Mouse (Mus musculus): Measurements from ENCODE around the gene Taf1d.

DNA sequence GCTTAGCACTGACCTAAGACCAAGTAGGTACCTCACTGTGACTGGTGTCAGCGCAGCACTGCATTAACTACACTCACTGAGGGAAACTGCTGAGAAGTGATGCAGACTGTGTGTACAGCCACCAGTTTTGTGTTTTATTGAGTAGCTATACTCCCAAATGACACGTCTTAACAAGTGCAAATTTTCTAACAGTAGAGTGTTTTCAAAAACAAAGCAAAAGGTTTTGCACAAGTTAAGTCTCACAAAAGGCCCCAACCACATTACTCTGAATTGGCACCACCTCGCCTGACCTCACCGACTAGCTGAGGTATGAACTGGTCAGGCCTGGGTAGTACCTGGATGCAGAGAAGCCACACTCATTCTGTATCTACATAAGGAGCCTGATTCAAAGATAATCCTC is 29.2 kb upstream of the Taf1d start:
- TF ChIP-seq CTCF (IDR thresholded peaks at IDR 0.05; ENCODE audit: insufficient read depth, low read length) (no peak), POLR2A (IDR thresholded peaks at IDR 0.05; ENCODE audit: borderline replicate concordance, extremely low read depth, low read depth, low read length) (no peak)
